Mouse (Mus musculus): ENCODE measurements at regions not wholly inside any gene's neighbourhood (a gene's known extent, or its start where the extent isn't known, plus 50 kb on each side); places are given as distances from the start of the nearest gene placed in this dataset.
A peak's percentile ranks its signal among the peaks of the same experiment; 100 is the strongest.
"Not testable (repeated sequence)": the region's sequence is repeated elsewhere in the genome, so short reads cannot be mapped to it uniquely, and the experiment has no call there.

DNA sequence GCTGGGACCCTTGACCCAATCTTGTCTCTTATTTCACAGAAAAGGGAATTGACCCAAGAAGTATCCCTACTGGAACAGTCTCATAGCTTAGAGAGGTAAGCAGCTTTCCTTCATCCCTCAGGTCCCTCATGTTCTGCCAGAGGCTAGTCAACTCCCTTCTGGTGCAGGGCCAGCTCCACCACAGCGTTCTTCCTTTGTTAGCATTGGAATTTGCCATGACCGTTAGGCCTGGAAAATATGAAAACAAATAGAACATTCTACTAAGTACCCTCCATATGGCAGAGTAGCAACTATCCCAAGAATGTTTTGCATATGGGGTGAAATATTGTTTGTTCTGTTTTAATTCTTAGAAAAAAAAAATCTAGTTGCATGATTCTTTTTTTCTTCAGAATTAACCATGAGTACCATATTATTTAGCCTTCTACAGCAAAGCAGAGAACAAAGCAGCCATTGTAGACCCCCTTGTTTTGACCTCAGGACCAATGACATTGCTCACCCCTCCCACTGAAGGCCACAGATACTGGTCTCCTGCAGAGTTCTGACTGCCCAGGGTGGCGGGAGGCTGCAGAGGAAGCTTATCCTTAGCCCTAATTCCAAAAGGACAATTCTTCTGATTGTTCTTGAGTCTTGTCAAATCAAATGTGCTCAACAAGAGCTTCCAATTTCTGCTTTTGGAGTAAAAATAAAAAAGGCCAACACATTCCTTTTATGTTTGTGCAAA, 78.1 kb upstream of the Ehbp1 start:
- DNase-seq = no peak

DNA sequence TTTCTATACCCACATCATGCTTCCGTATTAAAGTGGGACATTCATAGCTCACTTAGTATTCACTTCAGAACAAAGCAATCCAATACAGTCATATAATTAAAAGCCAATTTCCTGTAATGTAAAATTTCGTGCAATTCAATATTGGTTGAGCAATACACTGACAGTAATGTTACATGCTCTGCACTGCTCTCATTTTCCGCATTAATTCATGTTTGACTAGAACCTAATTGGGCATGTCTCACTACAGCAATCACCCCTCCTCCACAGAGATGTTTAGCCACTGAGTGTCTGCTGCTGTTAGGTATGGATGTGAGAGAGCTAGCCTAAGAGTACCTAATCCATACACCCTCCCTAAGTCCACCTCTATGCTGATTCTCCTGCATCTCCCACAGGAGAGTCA, 79.7 kb upstream of the Ehbp1 start:
- DNase-seq = no peak

DNA sequence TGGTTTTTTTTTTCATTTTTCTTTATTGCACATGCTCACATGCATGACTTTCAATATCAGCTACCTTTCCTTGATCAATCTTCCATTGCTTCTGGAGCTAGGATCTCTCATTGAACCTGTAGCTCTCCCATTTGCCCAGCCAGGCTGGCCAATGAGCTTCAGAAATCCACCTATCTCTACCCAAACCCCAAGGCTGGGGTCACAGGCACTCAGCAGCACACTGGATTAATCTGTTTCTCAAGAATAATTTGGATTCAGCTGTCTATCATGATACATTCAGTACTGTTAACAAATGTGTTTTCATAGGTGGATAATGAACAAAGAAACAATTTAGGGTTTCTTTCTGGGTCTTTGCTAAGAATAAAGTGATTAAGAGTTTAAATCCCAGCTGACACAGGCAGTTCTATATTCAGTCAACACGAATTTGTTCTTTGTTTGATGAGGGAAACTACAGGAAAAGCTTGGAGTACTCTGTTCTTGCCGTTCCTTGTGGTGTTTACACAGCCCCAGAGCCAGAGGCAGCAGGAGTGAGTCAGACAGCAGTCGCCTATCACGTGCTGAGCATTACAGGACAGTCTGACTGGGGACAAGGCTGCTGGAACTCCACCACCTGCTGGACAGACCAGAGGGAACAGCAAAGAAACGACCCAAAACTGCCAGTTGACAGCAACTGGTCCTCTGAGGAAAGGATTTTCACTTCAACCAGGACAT, 74.6 kb upstream of the Tmem17 start:
- peak; percentile 81 for DNase-seq

DNA sequence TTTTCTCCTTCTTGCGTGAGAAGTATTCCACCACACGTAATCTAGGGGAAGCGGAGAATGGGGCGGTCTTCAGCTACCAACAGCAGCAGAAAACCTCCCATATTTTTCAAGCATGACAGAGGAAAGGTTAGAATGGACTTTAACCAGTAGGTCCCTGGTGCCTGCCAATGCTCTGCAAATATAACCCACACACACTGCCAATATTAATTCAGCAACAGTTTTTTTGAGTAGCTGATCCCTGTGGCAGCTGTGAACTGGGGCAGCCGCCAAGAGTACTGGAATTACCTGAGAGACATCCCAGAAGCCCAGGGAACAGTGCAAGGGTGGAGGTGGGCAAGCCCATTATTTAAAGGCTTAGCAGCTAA, 74.1 kb upstream of the Tmem17 start:
- DNase-seq = no peak

DNA sequence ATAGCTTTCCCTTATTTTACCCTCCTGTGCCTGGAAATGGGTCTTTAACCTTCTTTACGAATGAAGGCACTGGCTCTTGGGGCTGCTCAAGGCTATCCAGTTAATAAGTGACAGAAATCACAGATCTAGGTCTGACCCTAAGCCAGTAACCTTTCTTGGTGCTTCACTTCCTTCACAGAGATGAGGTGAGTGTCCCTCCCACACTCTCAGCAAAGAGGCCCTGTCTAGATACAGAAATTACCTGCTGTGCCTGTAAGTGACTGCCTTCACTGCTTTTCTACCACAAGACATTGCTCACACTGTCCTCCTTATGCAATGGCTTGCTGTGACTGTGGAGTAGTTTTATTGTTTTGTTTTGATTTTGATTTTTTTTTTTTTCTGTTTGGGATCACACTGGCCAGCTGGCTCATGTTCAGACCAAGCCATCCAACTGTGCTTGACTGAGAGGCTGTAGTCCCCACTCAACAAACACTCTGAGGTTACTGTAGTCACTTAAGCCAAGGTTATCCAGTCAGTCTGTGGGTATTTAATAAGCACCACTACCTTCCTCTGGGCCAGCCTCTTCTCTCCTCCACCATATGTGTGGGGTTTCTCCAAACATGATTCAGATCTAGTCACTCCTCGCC, 73.3 kb upstream of the Tmem17 start:
- DNase-seq = no peak

DNA sequence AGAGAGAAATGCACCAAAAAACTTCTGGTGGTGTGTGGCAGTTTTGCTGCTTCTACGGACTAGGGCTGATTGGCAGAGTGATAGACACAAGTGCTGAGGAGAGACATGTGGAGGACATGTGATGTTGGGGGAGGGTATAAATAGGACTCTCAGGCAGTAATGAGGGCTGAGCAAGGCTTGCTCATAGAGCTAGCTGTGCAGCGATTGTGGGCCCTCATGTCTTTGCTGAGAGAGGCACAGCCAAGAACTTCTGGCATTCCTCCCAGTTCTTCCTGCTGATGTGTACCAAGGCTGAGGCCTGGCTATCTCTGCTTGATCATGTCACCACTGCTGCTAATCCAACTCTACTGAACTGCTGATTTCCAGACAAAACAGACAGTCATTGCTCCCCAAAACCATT, 71.4 kb upstream of the Tmem17 start:
- peak; percentile 48 for DNase-seq

DNA sequence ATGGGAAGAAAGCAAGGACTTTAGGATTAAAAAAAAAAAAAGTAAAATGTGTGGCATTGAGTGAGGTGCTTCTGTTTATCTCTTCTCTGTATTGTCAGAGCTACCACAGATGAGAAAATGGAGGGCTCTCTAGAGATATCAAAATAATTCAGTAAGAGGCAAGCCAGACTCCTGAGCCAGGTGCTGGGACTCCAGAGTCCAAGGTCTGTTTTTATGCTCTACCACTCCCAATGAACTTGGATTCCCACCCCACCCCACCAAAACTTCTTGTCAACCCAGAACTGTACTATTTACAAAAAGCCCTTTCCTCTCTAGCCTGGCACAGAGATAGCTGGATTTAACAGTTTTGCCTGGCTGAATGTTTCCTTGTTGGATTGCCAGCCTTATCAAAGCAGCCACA, 58.7 kb upstream of the Tmem17 start:
- DNase-seq = no peak

DNA sequence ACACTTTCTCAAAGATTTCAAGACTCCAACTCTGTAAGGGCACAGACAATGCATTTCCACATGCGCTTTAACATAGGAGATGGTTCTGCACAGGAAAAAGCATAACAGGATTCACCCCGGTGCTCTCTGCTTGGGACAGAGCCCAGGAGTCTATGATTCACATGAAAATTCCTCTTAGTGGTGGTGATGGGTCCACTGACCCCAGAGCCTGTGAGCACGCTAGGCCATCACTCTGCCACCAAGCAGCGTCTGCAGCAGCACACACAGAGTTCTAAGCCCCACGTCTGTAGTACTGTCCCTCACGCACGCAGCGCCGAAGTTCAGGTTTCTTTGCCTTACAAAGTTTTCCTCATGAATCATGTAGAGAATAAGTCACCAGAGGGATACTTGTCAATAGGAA, 55.6 kb upstream of the Tmem17 start:
- DNase-seq = no peak

DNA sequence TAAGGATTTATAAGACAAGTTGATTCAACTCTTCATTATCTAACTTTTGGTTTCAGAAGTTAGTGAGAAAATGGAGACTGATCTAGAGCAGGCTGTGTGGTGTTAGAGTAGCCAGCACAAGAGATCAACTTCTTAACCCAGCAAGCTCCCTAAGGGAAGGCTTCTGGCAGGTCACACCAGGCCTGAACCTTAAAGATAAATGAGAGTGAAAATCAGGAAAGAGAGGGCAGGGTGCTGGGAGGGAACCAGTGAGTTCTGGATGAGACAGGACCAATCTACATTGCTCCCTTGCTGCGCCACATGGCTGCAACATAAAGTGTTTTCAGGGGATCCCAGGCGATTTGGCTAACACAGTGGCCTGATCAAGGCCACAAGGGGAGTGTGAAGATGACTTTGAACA, 54.7 kb upstream of the Tmem17 start:
- DNase-seq = no peak

DNA sequence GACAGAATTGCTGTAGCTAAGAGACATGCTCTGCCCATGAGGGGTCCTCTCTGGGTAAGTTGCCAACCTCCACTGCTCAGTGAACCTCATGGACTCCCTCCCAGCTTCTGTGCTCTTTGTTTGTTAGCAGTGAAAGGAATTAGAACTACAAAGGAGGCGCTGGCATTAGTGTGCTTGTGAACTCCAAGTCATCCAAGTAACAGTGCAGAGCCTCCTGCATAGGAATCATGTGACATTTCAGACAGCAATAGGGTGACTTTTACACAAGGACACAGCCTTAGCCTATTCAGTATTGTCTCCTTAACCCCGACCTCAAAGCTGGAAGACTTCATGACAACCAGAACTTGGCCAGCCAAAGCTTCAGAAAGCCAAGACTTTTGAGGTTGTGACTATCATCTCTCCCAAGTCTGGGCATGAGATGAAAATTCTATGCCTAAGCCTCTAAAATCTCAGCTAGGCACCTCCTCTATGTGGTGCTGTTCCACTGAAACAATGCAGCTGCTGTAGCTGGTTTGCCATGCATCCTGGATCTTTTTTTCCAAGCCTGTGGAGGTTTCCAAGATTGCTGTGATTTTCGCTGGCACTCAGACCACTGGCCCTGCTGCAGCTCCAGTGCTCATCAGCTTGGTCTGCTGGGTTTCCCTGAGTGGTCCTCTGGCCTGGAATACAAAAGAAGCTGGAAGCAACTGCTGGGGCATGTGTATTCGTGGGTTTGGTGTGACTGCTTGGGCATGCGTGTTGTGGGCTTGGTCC, 52.8 kb upstream of the Tmem17 start:
- DNase-seq = no peak

DNA sequence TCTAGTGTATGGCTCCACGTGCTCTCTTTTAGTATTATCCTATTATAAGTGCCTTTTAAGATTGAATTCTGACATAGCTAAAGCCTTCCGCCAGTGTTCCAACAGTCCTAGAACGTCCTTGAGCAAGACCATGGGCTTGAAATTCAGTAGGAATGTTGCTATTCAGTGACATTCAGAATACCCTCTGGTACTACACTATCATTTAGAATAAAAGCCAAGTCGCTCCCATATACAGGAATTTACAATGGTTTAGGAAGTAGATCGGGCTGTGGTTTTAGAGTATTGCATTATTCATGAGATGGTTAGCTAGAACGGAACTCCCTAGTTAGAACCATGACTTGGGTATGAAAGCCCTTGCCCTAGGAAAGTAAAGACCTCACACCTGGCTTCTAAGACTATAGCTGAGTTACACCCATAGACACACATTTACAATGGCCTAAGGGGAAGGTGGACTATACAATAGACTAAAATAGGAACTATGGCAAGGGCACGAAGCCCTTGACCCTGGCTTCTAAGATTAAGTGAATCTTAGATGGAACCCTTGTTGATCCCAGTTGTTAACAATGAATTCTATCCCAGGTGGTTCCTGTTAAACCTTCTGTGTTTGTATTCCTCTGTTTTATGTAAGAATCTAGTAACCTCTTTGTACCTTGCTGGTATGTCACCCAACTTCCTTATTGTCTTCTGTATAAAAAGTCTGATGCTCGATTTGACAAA, 50.7 kb upstream of the Tmem17 start:
- not testable (repeated sequence) for DNase-seq

Measured in layer of hippocampus, adult 9-11 months (tissue).